Mouse (Mus musculus) hindbrain, embryonic 13.5 days (tissue): Measurements from ENCODE around the gene Tfb2m. TPM values are rescaled to one million over a fixed set of nuclear protein-coding genes. Genes with fewer than 3 reads are reported as not detected.

ENCODE experiments used
- ATAC-seq: fragments of 200-750 bp; cut with Nextera tagmentation; 2 replicates; pipeline ENCODE4 v1.8.0; 2017; ENCODE audit warnings: moderate TSS enrichment; ENCODE audit not compliant: low FRiP score
- H3K27ac ChIP-seq: fragments of 300-500 bp; sonication (generic); 2 replicates; pipeline ENCODE4 v1.5.1; 2015; ENCODE audit warnings: inconsistent platforms, mild to moderate bottlenecking, moderate library complexity
- H3K27me3 ChIP-seq: fragments of 300-500 bp; sonication (generic); 2 replicates; pipeline ENCODE4 v1.6.1; 2015; ENCODE audit warnings: mild to moderate bottlenecking, inconsistent platforms
- H3K36me3 ChIP-seq: fragments of 300-500 bp; sonication (generic); 2 replicates; pipeline ENCODE4 v1.6.1; 2015; ENCODE audit warnings: mild to moderate bottlenecking, inconsistent platforms
- H3K4me1 ChIP-seq: fragments of 300-500 bp; sonication (generic); replicated peaks from 2 replicates; pipeline ENCODE4 v1.6.1; 2015; ENCODE audit warnings: inconsistent platforms
- H3K4me2 ChIP-seq: fragments of 300-500 bp; sonication (generic); 2 replicates; pipeline ENCODE4 v1.6.1; 2015; ENCODE audit warnings: inconsistent platforms, mild to moderate bottlenecking, moderate library complexity
- H3K4me3 ChIP-seq: fragments of 300-500 bp; sonication (generic); 2 replicates; pipeline ENCODE4 v1.5.1; 2015; ENCODE audit warnings: mild to moderate bottlenecking, inconsistent platforms
- H3K9ac ChIP-seq: fragments of 300-500 bp; sonication (generic); 2 replicates; pipeline ENCODE4 v1.6.1; 2015; ENCODE audit warnings: mild to moderate bottlenecking, inconsistent platforms
- H3K9me3 ChIP-seq: fragments of 300-500 bp; sonication (generic); 2 replicates; pipeline ENCODE4 v1.6.1; 2016; ENCODE audit warnings: inconsistent platforms
- WGBS: fragments of 180-500 bp; shearing (Covaris S2); methylation state at CpG from one replicate; pipeline ENCODE4 v1.1.7; 2015; 5-methylcytosine and 5-hydroxymethylcytosine counted together
- polyA plus RNA-seq: library from polyadenylated mRNA; unstranded; fragments of >200 nt; fragmentation: Nextera tagmentation; extraction: Ambion mirVana; gene quantifications from 2 replicates; pipeline ENCODE4 v1.2.1, GENCODE M21; 2015

The Tfb2m gene
- polyA plus RNA-seq, 1 experiment from 2014 or later: 39.0 TPM

- H3K4me2 ChIP-seq: no peak overlapping the region
- H3K36me3 ChIP-seq: no peaks in the 10 kb centered on the region
- 0 out of 2 replicates have a peak overlapping the region, but pooled peaks have one; percentile 39 for H3K9ac ChIP-seq
- WGBS: 76% methylated on average over 5 of the region's 5 CpGs
- H3K4me1 ChIP-seq: peaks cover 24% of the 10 kb centered on the region
- ATAC-seq: no peak
- no peak overlapping the region for H3K4me3 ChIP-seq
- no peaks in the 10 kb centered on the region for H3K27me3 ChIP-seq
- no peaks in the 10 kb centered on the region for H3K9me3 ChIP-seq
- no peak overlapping the region for H3K27ac ChIP-seq
Measured at GRCm38 (mm10) chr1:179553197-179553948, 7.3 kb upstream of the Tfb2m start.

GRCm38 (mm10) chr1:179552751-179553150 lies 6.7 kb upstream of the Tfb2m start:
- Histone ChIP-seq H3K27ac (no peak overlapping the region), H3K9ac (no peak overlapping the region), H3K4me3 (no peak overlapping the region), H3K36me3 (no peaks in the 10 kb centered on the region), H3K27me3 (no peaks in the 10 kb centered on the region), H3K4me1 (peaks cover 30% of the 10 kb centered on the region), H3K9me3 (no peaks in the 10 kb centered on the region), H3K4me2 (no peak overlapping the region)
- no peak for ATAC-seq
- 51% methylated on average over 7 of the region's 7 CpGs for WGBS

GRCm38 (mm10) chr1:179551921-179552320 lies 5.9 kb upstream of the Tfb2m start:
- no peaks in the 10 kb centered on the region for H3K27me3 ChIP-seq
- ATAC-seq: no peak
- 87% methylated on average over 4 of the region's 4 CpGs for WGBS
- no peaks in the 10 kb centered on the region for H3K9me3 ChIP-seq
- H3K36me3 ChIP-seq: no peaks in the 10 kb centered on the region
- H3K4me3 ChIP-seq: no peak overlapping the region
- H3K9ac ChIP-seq: no peak overlapping the region
- peaks cover 36% of the 10 kb centered on the region for H3K4me1 ChIP-seq
- H3K27ac ChIP-seq: no peak overlapping the region
- no peak overlapping the region for H3K4me2 ChIP-seq

GRCm38 (mm10) chr1:179551336-179551735 lies 5.3 kb upstream of the Tfb2m start:
- Histone ChIP-seq H3K4me1 (peaks cover 36% of the 10 kb centered on the region), H3K9me3 (no peaks in the 10 kb centered on the region), H3K36me3 (no peaks in the 10 kb centered on the region), H3K27me3 (no peaks in the 10 kb centered on the region), H3K4me3 (no peak overlapping the region), H3K9ac (no peak overlapping the region), H3K27ac (no peak overlapping the region), H3K4me2 (no peak overlapping the region)
- ATAC-seq: no peak
- WGBS: 95% methylated on average over 3 of the region's 3 CpGs

GRCm38 (mm10) chr1:179548996-179549752 lies 3.1 kb upstream of the Tfb2m start:
- 93% methylated on average over 5 of the region's 5 CpGs for WGBS
- no peaks in the 10 kb centered on the region for H3K9me3 ChIP-seq
- no peak overlapping the region for H3K9ac ChIP-seq
- no peak overlapping the region for H3K27ac ChIP-seq
- H3K4me1 ChIP-seq: peaks cover 50% of the 10 kb centered on the region
- no peaks in the 10 kb centered on the region for H3K27me3 ChIP-seq
- no peak overlapping the region for H3K4me3 ChIP-seq
- no peak overlapping the region for H3K4me2 ChIP-seq
- no peak for ATAC-seq
- H3K36me3 ChIP-seq: no peaks in the 10 kb centered on the region

GRCm38 (mm10) chr1:179548220-179548619 lies 2.2 kb upstream of the Tfb2m start:
- Histone ChIP-seq H3K4me3 (peak overlapping the region; percentile 70), H3K27me3 (no peaks in the 10 kb centered on the region), H3K9me3 (no peaks in the 10 kb centered on the region), H3K36me3 (no peaks in the 10 kb centered on the region), H3K4me1 (peaks cover 45% of the 10 kb centered on the region), H3K9ac (peak overlapping the region; percentile 51), H3K4me2 (peak overlapping the region; percentile 56), H3K27ac (no peak overlapping the region)
- ATAC-seq: no peak
- 66% methylated on average over 11 of the region's 11 CpGs for WGBS

GRCm38 (mm10) chr1:179547176-179547575 lies 1.1 kb upstream of the Tfb2m start:
- Histone ChIP-seq H3K9ac (peak overlapping the region; percentile 76), H3K27me3 (no peaks in the 10 kb centered on the region), H3K36me3 (no peaks in the 10 kb centered on the region), H3K4me1 (peaks cover 39% of the 10 kb centered on the region), H3K4me2 (peak overlapping the region; percentile 56), H3K27ac (peak overlapping the region; percentile 99; the same call in 1 of the 2 replicates), H3K4me3 (peak overlapping the region; percentile 70), H3K9me3 (no peaks in the 10 kb centered on the region)
- WGBS: 11% methylated on average over 5 of the region's 5 CpGs
- ATAC-seq: no peak

- peak overlapping the region; percentile 70 for H3K4me3 ChIP-seq
- no peaks in the 10 kb centered on the region for H3K36me3 ChIP-seq
- H3K4me1 ChIP-seq: peaks cover 39% of the 10 kb centered on the region
- H3K9ac ChIP-seq: peak overlapping the region; percentile 76
- 0% methylated on average over 38 of the region's 44 CpGs for WGBS
- no peaks in the 10 kb centered on the region for H3K27me3 ChIP-seq
- peak overlapping the region; percentile 99 for H3K27ac ChIP-seq
- no peaks in the 10 kb centered on the region for H3K9me3 ChIP-seq
- peak overlapping the region; percentile 56 for H3K4me2 ChIP-seq
- ATAC-seq: peak; percentile 88
Measured at GRCm38 (mm10) chr1:179546551-179546917, 467 bp upstream of the Tfb2m start.

- no peaks in the 10 kb centered on the region for H3K9me3 ChIP-seq
- ATAC-seq: no peak
- H3K27ac ChIP-seq: no peak overlapping the region
Measured at GRCm38 (mm10) chr1:179541502-179541901, 4.6 kb downstream of the Tfb2m start.

GRCm38 (mm10) chr1:179539887-179540286 lies 6.2 kb downstream of the Tfb2m start:
- no peak for ATAC-seq
- H3K27me3 ChIP-seq: no peaks in the 10 kb centered on the region
- H3K9ac ChIP-seq: no peak overlapping the region
- no peaks in the 10 kb centered on the region for H3K9me3 ChIP-seq
- no peak overlapping the region for H3K4me3 ChIP-seq
- H3K27ac ChIP-seq: no peak overlapping the region
- WGBS: 93% methylated on average over 3 of the region's 3 CpGs
- H3K4me2 ChIP-seq: no peak overlapping the region
- H3K36me3 ChIP-seq: peaks cover 35% of the 10 kb centered on the region
- peaks cover 12% of the 10 kb centered on the region for H3K4me1 ChIP-seq

More at GRCm38 (mm10) chr1:179541502-179541901, 4.6 kb downstream of the Tfb2m start:
- peaks cover 34% of the 10 kb centered on the region for H3K36me3 ChIP-seq
- peaks cover 19% of the 10 kb centered on the region for H3K4me1 ChIP-seq
- no peak overlapping the region for H3K9ac ChIP-seq
- H3K4me2 ChIP-seq: no peak overlapping the region
- H3K27me3 ChIP-seq: no peaks in the 10 kb centered on the region
- no peak overlapping the region for H3K4me3 ChIP-seq
- WGBS: 57% methylated on average over 3 of the region's 3 CpGs

- Histone ChIP-seq H3K9ac (no peak overlapping the region), H3K27me3 (no peaks in the 10 kb centered on the region), H3K4me1 (peaks cover 3% of the 10 kb centered on the region; the same call in 1 of the 2 replicates), H3K27ac (no peak overlapping the region), H3K4me3 (no peak overlapping the region), H3K4me2 (no peak overlapping the region), H3K9me3 (no peaks in the 10 kb centered on the region), H3K36me3 (peaks cover 37% of the 10 kb centered on the region)
- 98% methylated on average over 3 of the region's 3 CpGs for WGBS
- no peak for ATAC-seq
Measured at GRCm38 (mm10) chr1:179539054-179539453, 7.0 kb downstream of the Tfb2m start.

- 80% methylated on average over 3 of the region's 3 CpGs for WGBS
- no peaks in the 10 kb centered on the region for H3K36me3 ChIP-seq
- no peak overlapping the region for H3K27ac ChIP-seq
- peaks cover 12% of the 10 kb centered on the region for H3K4me1 ChIP-seq
- no peak overlapping the region for H3K9ac ChIP-seq
- 0 out of 2 replicates have a peak, but pooled peaks cover 3% of the 10 kb centered on the region for H3K27me3 ChIP-seq
- no peaks in the 10 kb centered on the region for H3K9me3 ChIP-seq
- no peak for ATAC-seq
- H3K4me3 ChIP-seq: no peak overlapping the region
- no peak overlapping the region for H3K4me2 ChIP-seq
Measured at GRCm38 (mm10) chr1:179519901-179520300, 26.2 kb downstream of the Tfb2m start.
